Mouse (Mus musculus) right cerebral cortex, adult 2 months (tissue): ENCODE results near the gene Gpr15.

Experiments
- DNase-seq, 2 experiments: peaks; one replicate each; pipeline ENCODE4 v3.0.0; 2021 to 2022; ENCODE audit warnings: low spot score in 2 of 2

Gpr15 gene

GRCm38 (mm10) chr16:58702329-58702932, 16.4 kb downstream of the Gpr15 start:
- no peak for DNase-seq

- no peak for DNase-seq
These were observed 17.1 kb downstream of the Gpr15 start for GRCm38 (mm10) chr16:58701779-58702178.

GRCm38 (mm10) chr16:58700816-58701424, 17.9 kb downstream of the Gpr15 start:
- no peak for DNase-seq

- no peak for DNase-seq
These were observed 18.7 kb downstream of the Gpr15 start for GRCm38 (mm10) chr16:58700174-58700573.

- DNase-seq: no peak
These were observed 21.6 kb downstream of the Gpr15 start for GRCm38 (mm10) chr16:58697261-58697660.

GRCm38 (mm10) chr16:58696796-58697195, 22.1 kb downstream of the Gpr15 start:
- DNase-seq: no peak

- no peak for DNase-seq
These were observed 24.8 kb downstream of the Gpr15 start for GRCm38 (mm10) chr16:58694091-58694490.

GRCm38 (mm10) chr16:58690322-58690732, 28.5 kb downstream of the Gpr15 start:
- no peak for DNase-seq

- DNase-seq: no peak
These were observed 29.2 kb downstream of the Gpr15 start for GRCm38 (mm10) chr16:58689555-58690169.

GRCm38 (mm10) chr16:58688534-58688933, 30.3 kb downstream of the Gpr15 start:
- DNase-seq: no peak

GRCm38 (mm10) chr16:58685548-58686537, 33.0 kb downstream of the Gpr15 start:
- no peak for DNase-seq

GRCm38 (mm10) chr16:58684537-58684936, 34.3 kb downstream of the Gpr15 start:
- DNase-seq: no peak

GRCm38 (mm10) chr16:58683911-58684310, 35.0 kb downstream of the Gpr15 start:
- DNase-seq: no peak

GRCm38 (mm10) chr16:58682870-58683269, 36.0 kb downstream of the Gpr15 start:
- DNase-seq: no peak

- no peak for DNase-seq
These were observed 36.8 kb downstream of the Gpr15 start for GRCm38 (mm10) chr16:58682046-58682445.

- no peak for DNase-seq
These were observed 40.2 kb downstream of the Gpr15 start for GRCm38 (mm10) chr16:58678660-58679059.

- no peak for DNase-seq
These were observed 41.4 kb downstream of the Gpr15 start for GRCm38 (mm10) chr16:58677491-58677890.

GRCm38 (mm10) chr16:58676633-58677032, 42.2 kb downstream of the Gpr15 start:
- DNase-seq: no peak

- DNase-seq: no peak
These were observed 42.7 kb downstream of the Gpr15 start for GRCm38 (mm10) chr16:58676156-58676555.

- peak in 1 of 2 experiments; percentile 25 for DNase-seq
These were observed 43.6 kb downstream of the Gpr15 start for GRCm38 (mm10) chr16:58675256-58675655.

GRCm38 (mm10) chr16:58673811-58674410, 45.0 kb downstream of the Gpr15 start:
- DNase-seq: no peak

GRCm38 (mm10) chr16:58672396-58672795, 46.5 kb downstream of the Gpr15 start:
- DNase-seq: no peak
